Mouse (Mus musculus): ENCODE measurements around the gene Katnbl1.

DNA sequence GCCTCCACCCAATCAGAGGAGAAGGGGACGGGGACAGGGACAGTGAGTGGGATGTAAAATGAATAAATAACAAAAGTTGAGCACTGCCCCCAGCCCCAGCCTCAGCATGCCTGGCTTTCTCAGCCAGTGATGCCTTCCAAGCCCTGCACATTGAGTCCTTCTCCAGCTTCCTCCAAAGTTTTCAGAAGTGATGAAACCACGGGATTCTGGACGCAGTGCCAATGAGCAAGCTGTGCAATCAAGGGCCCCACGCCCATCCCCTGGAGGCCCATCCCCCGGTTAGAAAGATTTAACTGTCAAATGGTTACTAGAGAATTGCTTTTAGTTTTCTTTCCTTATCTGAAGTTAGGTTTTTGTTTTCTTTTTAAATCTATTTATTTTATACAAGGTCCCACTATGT lies 9.1 kb upstream of the Katnbl1 start:
- TF ChIP-seq EP300 (IDR thresholded peaks at IDR 0.05; ENCODE audit: low read depth) (no peak), CTCF (IDR thresholded peaks at IDR 0.05; ENCODE audit: low read depth) (no peak)

All from liver, embryonic 14.5 days (tissue).